Comparison of ENCODE assay signal across 12 mouse cellular contexts in the genomic region with DNA sequence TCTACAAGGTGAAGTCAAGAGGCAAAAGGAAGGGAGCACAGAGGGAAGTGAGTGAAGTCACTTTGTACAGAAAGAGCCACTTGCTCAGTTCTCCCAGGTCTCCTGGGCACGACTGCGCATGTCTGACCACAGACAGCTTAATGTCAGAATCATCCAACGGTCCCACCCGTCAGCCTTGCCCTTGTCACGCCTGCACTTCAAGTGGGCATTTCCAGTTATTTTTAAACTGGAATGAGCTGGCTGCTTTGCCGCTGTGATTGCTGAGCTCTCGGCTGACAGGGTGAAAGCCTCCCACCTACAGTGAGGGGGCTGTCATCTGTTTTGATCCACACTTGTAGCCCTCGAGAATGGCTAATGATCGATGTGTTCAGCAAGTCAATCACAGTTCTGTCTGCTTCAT.
A peak's percentile ranks its signal among the peaks of the same experiment; 100 is the strongest.
DNase-seq lines count a peak whose midpoint lies in the region; ATAC-seq and TF ChIP-seq lines count a peak whose summit lies in the region.
"Had no signal": no experiment of that assay in that cellular context is flagged by ENCODE, and none has a peak within 500 bp of the region (broad histone marks: within the 10 kb centered on the region; RNA-seq: fewer than 3 reads in every experiment).

No protein-coding gene starts in this region.

- ATAC-seq in lung, embryonic 14.5 days (ENCODE audit: insufficient read depth), result no peak
- peak; percentile 29; the same call in 1 of the 2 replicates for ATAC-seq in common myeloid progenitor, adult 5-6 weeks (replicated peaks; ENCODE audit: low read depth, poor library complexity, severe bottlenecking)
- peak; percentile 52 for ATAC-seq in heart, embryonic 12.5 days (ENCODE audit: insufficient number of reproducible peaks, low FRiP score)
- ATAC-seq: activated CD4-positive, CD25-positive, alpha-beta regulatory T cell, adult 4 months; liver, embryonic 12.5 days had no signal

- H3K9ac ChIP-seq in lung, embryonic 14.5 days, result no peak overlapping the region
- no peak overlapping the region for H3K9ac ChIP-seq in heart, embryonic 12.5 days
- H3K9ac ChIP-seq: liver, embryonic 12.5 days had no signal

- no peak overlapping the region for H3K4me3 ChIP-seq in lung, embryonic 14.5 days (ENCODE audit: low read depth, low read length)
- H3K4me3 ChIP-seq in heart, embryonic 12.5 days, result no peak overlapping the region
- H3K4me3 ChIP-seq: liver, embryonic 12.5 days had no signal

- peaks cover 11% of the 10 kb centered on the region; the same call in 1 of the 2 replicates for H3K4me1 ChIP-seq in lung, embryonic 14.5 days (ENCODE audit: insufficient read depth)
- H3K4me1 ChIP-seq in heart, embryonic 12.5 days (replicated peaks), result peaks cover 58% of the 10 kb centered on the region
- H3K4me1 ChIP-seq: liver, embryonic 12.5 days had no signal

- no peak for TF ChIP-seq CTCF in lung, embryonic 14.5 days (IDR thresholded peaks at IDR 0.05; ENCODE audit: low read depth)

- no peaks in the 10 kb centered on the region for H3K36me3 ChIP-seq in lung, embryonic 14.5 days (ENCODE audit: insufficient read depth)
- H3K36me3 ChIP-seq in heart, embryonic 12.5 days, result no peaks in the 10 kb centered on the region
- H3K36me3 ChIP-seq: liver, embryonic 12.5 days had no signal

- no peaks in the 10 kb centered on the region for H3K27me3 ChIP-seq in lung, embryonic 14.5 days (ENCODE audit: insufficient read depth, low read length)
- no peaks in the 10 kb centered on the region for H3K27me3 ChIP-seq in heart, embryonic 12.5 days (replicated peaks)

- H3K27ac ChIP-seq in lung, embryonic 14.5 days (ENCODE audit: low read depth), result peak overlapping the region; percentile 15; the same call in 1 of the 2 replicates
- peak overlapping the region; percentile 91 for H3K27ac ChIP-seq in heart, embryonic 12.5 days (ENCODE audit: poor library complexity, severe bottlenecking)
- H3K27ac ChIP-seq: liver, embryonic 12.5 days had no signal

- H3K4me2 ChIP-seq in lung, embryonic 14.5 days, result no peak overlapping the region
- peak overlapping the region; percentile 43 for H3K4me2 ChIP-seq in heart, embryonic 12.5 days
- H3K4me2 ChIP-seq: liver, embryonic 12.5 days had no signal

- H3K9me3 ChIP-seq in lung, embryonic 14.5 days (ENCODE audit: low read depth, low read length), result no peaks in the 10 kb centered on the region
- no peaks in the 10 kb centered on the region for H3K9me3 ChIP-seq in heart, embryonic 12.5 days (replicated peaks)
- H3K9me3 ChIP-seq: liver, embryonic 12.5 days had no signal

- no peak for DNase-seq in lung, embryonic 14.5 days
- DNase-seq in lung, postnatal 25 days (ENCODE audit: low spot score), result no peak
- peak; percentile 28 to 45 for DNase-seq in lung, postnatal 4 days
- no peak for DNase-seq in spleen, adult 18-20 months
- no peak for DNase-seq in layer of hippocampus, postnatal 14 days (ENCODE audit: low spot score in 2 of 2)
- no peak for DNase-seq in cerebellum, adult 8-10 months
- DNase-seq: gastrocnemius, postnatal 25 days; kidney, adult 9 months had no signal

- 39% methylated on average over 9 of the region's 9 CpGs for WGBS in lung, embryonic 14.5 days
- WGBS in heart, embryonic 12.5 days, result 26% methylated on average over 9 of the region's 9 CpGs

Comparison
In these comparisons a context has a peak if more than half of its experiments do, and no peak if none do; other contexts are left out.
1. DNase-seq: peak in lung, postnatal 4 days (2 of 2); none in lung, embryonic 14.5 days (single experiment), lung, postnatal 25 days (single experiment), spleen, adult 18-20 months (0 of 2), layer of hippocampus, postnatal 14 days (0 of 2) and cerebellum, adult 8-10 months (single experiment).